Mouse (Mus musculus) heart, postnatal 0 days (tissue): Measurements from ENCODE around the gene Ccdc187. TPM values are rescaled to one million over a fixed set of nuclear protein-coding genes. Genes with fewer than 3 reads are reported as not detected.

Experiments
- ATAC-seq: fragments of 200-750 bp; cut with Nextera tagmentation; 2 replicates; pipeline ENCODE4 v1.8.0; 2017; ENCODE audit warnings: low read depth, moderate number of reproducible peaks, moderate library complexity; ENCODE audit not compliant: insufficient read depth
- DNase-seq: peaks from one replicate; pipeline ENCODE4 v3.0.0-alpha.2; 2016; ENCODE audit warnings: low spot score
- H3K27ac ChIP-seq: fragments of 300-500 bp; sonication (generic); 2 replicates; pipeline ENCODE4 v1.5.1; 2014; ENCODE audit warnings: low read depth, mild to moderate bottlenecking
- H3K27me3 ChIP-seq: fragments of 300-500 bp; sonication (generic); 2 replicates; pipeline ENCODE4 v1.6.1; 2014; ENCODE audit warnings: low read length, mixed read lengths; ENCODE audit not compliant: control insufficient read depth, insufficient read depth
- H3K36me3 ChIP-seq: fragments of 300-500 bp; sonication (generic); replicated peaks from 2 replicates; pipeline ENCODE4 v1.6.1; 2014; ENCODE audit warnings: low read length, mixed read lengths; ENCODE audit not compliant: control insufficient read depth, insufficient read depth
- H3K4me1 ChIP-seq: fragments of 300-500 bp; sonication (generic); 2 replicates; pipeline ENCODE4 v1.6.1; 2014; ENCODE audit warnings: antibody characterized with exemption; ENCODE audit not compliant: control insufficient read depth, insufficient read depth
- H3K4me2 ChIP-seq: fragments of 300-500 bp; sonication (generic); 2 replicates; pipeline ENCODE4 v1.6.1; 2014; ENCODE audit warnings: low read depth, mild to moderate bottlenecking, low read length, moderate library complexity
- H3K4me3 ChIP-seq: fragments of 300-500 bp; sonication (generic); 2 replicates; pipeline ENCODE4 v1.5.1; 2014; ENCODE audit warnings: low read depth, low read length
- H3K9ac ChIP-seq: fragments of 300-500 bp; sonication (generic); replicated peaks from 2 replicates; pipeline ENCODE4 v1.6.1; 2014; ENCODE audit warnings: low read depth, low read length, mixed read lengths
- H3K9me3 ChIP-seq: fragments of 300-500 bp; sonication (generic); replicated peaks from 2 replicates; pipeline ENCODE4 v1.6.1; 2016; ENCODE audit warnings: low read length; ENCODE audit not compliant: control insufficient read depth
- CTCF ChIP-seq: IDR thresholded peaks from 2 replicates; pipeline ENCODE4 v1.5.1; 2016; ENCODE audit warnings: antibody characterized with exemption, control low read depth, low read depth
- EP300 ChIP-seq: IDR thresholded peaks from 2 replicates; pipeline ENCODE4 v1.6.1; 2016; ENCODE audit warnings: antibody characterized with exemption, low read depth
- WGBS: fragments of 180-500 bp; shearing (Covaris S2); extraction: QIAGEN DNeasy Blood & Tissue Kit; methylation state at CpG from one replicate; pipeline ENCODE4 v1.1.7; 2014; 5-methylcytosine and 5-hydroxymethylcytosine counted together
- polyA plus RNA-seq: library from polyadenylated mRNA; unstranded; fragments of >200 nt; fragmentation: Nextera tagmentation; extraction: Ambion mirVana; gene quantifications from 2 replicates; pipeline ENCODE4 v1.2.1, GENCODE M21; 2015
- total RNA-seq: library from RNA; depleted of rRNA; stranded (reverse); fragments of >200 nt; gene quantifications from 2 replicates; pipeline ENCODE4 v1.2.3, GENCODE M21; 2014; ENCODE audit warnings: low replicate concordance

Ccdc187 gene
- total and polyA plus RNA-seq, 2 experiments from 2014 or later, result 0.04 to 0.61 TPM

GRCm38 (mm10) chr2:26207559-26207958, 86.8 kb downstream of the Ccdc187 start:
- Histone ChIP-seq H3K4me2 (no peak overlapping the region), H3K27ac (no peak overlapping the region), H3K9ac (no peak overlapping the region), H3K36me3 (peaks cover 24% of the 10 kb centered on the region), H3K4me3 (no peak overlapping the region), H3K9me3 (0 out of 2 replicates have a peak, but pooled peaks cover 2% of the 10 kb centered on the region), H3K27me3 (peaks cover 55% of the 10 kb centered on the region), H3K4me1 (no peaks in the 10 kb centered on the region)
- no peak for TF ChIP-seq CTCF
- no peak for TF ChIP-seq EP300
- no peak for DNase-seq
- ATAC-seq, result no peak
- WGBS, result 20% methylated on average over 9 of the region's 9 CpGs

DNA sequence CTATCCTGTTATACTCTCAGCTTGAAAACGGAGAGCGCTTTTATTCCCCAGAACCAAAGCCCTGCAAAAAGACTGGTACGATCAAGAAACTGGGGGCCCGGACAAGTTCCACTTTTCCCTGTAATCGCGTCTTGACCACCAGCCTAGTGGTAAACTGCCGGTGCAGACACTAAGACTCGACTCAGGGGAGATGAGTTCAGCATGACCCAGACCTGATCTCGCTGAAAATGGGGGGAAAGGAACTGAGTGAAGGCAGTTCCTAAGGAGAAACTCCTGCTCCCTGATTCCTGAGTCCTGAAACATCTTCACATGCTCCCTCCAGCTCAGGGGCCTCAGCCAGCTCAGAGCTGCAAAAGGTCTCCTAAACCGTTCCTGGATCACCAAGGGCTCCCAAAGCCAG, 88.6 kb downstream of the Ccdc187 start:
- 18% methylated on average over 10 of the region's 10 CpGs for WGBS
- no peak overlapping the region for H3K9ac ChIP-seq
- no peak overlapping the region for H3K4me3 ChIP-seq
- no peaks in the 10 kb centered on the region for H3K4me1 ChIP-seq
- no peak overlapping the region for H3K27ac ChIP-seq
- peaks cover 73% of the 10 kb centered on the region for H3K27me3 ChIP-seq
- TF ChIP-seq EP300, result no peak
- no peak for TF ChIP-seq CTCF
- no peak for DNase-seq
- no peak for ATAC-seq
- 0 out of 2 replicates have a peak, but pooled peaks cover under 1% of the 10 kb centered on the region for H3K9me3 ChIP-seq
- H3K36me3 ChIP-seq, result peaks cover 13% of the 10 kb centered on the region
- H3K4me2 ChIP-seq, result no peak overlapping the region

- TF ChIP-seq EP300, result no peak
- no peak for TF ChIP-seq CTCF
- Histone ChIP-seq H3K27ac (no peak overlapping the region), H3K4me1 (no peaks in the 10 kb centered on the region), H3K36me3 (peaks cover 7% of the 10 kb centered on the region), H3K9me3 (no peaks in the 10 kb centered on the region), H3K4me3 (no peak overlapping the region), H3K4me2 (no peak overlapping the region), H3K27me3 (peaks cover 80% of the 10 kb centered on the region), H3K9ac (no peak overlapping the region)
- DNase-seq (no peak), ATAC-seq (0 out of 2 replicates have a peak, but pooled peaks have one; percentile 34)
- WGBS, result 1% methylated on average over 16 of the region's 16 CpGs
Observed at GRCm38 (mm10) chr2:26205126-26205525, 89.2 kb downstream of the Ccdc187 start.

DNA sequence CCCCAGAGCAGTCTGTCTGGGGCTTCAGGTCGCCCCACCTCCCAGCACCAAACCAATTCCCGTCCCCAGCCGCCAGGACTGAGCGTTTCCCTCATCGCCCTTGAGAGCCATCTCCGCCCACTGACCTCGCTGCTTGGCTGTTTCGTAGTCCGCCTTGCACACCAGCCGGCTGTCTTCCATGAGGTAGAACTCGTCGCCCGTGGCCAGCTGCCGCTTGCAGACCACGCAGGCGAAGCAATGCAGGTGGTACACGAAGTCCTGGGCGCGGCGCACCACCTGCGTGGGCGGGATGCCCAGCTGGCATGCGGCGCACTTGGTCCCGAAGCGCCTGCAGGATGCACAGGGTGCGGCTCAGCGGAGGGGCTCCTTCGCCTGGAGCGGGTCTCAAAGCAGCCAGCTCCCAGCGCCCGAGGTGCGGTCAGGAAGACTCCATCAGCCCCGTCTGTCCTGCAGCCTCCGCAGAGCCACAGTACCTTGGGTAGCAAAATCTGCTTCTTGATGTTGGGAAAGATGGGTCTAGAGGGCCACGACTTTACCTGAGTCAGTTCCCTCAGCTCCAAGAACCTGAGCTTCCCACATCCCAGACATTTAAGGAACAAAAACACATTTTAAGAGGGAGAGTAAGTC, 91.4 kb downstream of the Ccdc187 start:
- Histone ChIP-seq H3K4me2 (no peak overlapping the region), H3K27me3 (peaks cover 100% of the 10 kb centered on the region), H3K27ac (no peak overlapping the region), H3K4me1 (no peaks in the 10 kb centered on the region), H3K4me3 (no peak overlapping the region), H3K9ac (no peak overlapping the region), H3K36me3 (no peaks in the 10 kb centered on the region), H3K9me3 (no peaks in the 10 kb centered on the region)
- TF ChIP-seq CTCF (no peak), EP300 (no peak)
- 2% methylated on average over 36 of the region's 36 CpGs for WGBS
- DNase-seq (no peak), ATAC-seq (no peak)

DNA sequence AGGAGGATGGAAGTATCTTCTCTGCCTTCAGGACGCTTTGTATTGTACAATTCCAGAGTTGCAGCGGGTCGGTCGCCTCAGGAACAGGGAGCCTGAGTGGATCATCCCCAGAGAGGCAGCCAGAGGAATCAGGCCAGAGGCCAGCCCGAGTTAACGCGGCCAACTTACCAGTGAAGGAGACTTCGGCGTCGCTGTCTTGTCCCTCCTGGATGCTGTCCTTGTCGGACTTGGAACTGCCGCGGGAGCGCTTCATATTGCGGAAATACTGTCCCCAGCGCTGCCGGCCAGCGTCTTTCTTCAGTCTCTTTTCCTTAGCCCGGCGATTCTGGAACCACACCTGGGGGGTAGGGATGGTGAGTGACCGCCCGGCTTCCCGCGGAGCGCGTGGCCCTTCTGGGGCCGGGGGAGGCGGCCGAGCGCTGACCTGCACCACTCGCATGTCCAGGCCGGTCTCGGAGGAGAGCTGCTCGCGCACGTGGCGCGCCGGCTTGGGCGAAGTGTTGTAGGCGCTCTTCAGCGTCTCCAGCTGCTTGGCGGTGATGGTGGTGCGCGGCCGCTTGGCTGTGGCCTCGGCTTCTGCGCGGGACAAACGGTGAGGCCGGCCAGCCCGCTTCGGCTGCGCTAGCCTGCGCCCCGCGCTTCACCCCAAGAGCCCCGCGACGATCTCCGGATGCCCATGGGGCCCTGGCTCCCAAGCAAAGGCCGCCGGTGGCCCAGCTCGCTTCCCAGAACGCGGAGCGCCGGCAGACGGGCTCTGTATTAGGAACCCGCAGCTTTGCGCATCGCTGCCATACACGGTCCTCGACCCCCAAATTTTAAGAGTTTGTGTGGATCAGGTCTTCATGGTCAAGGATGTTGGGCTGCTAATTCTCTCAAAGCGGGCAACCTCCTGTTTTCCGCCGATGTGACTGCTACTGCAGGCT, 92.2 kb downstream of the Ccdc187 start:
- ATAC-seq, result no peak
- WGBS, result 1% methylated on average over 76 of the region's 77 CpGs

More for the DNA sequence above, 92.2 kb downstream of the Ccdc187 start:
- no peak for DNase-seq
- H3K4me3 ChIP-seq, result no peak overlapping the region
- H3K9me3 ChIP-seq, result no peaks in the 10 kb centered on the region
- H3K9ac ChIP-seq, result no peak overlapping the region
- no peak overlapping the region for H3K4me2 ChIP-seq
- TF ChIP-seq EP300 (no peak), CTCF (no peak)
- no peak overlapping the region for H3K27ac ChIP-seq
- H3K36me3 ChIP-seq, result no peaks in the 10 kb centered on the region
- no peaks in the 10 kb centered on the region for H3K4me1 ChIP-seq
- H3K27me3 ChIP-seq, result peaks cover 100% of the 10 kb centered on the region
